Mouse (Mus musculus): ENCODE results near the gene Nectin3.
A peak's percentile ranks its signal among the peaks of the same experiment; 100 is the strongest.

The Nectin3 gene

DNA sequence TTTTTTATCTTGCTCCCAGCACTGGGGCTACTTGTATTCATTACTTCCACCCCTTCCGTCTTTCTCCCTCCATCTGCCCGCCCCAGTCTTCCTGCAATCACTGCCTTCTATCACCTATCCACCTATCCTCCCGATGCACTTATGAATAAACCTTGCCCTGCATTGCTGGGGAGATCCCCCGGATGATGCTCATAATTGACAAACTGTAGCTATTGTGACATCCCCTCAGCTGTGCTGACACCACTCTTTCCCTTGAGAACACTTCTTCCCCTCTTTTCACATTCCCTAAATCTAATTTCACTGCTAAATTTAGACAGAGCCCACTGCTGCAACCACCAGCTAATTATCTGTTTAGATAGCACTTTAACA, at the start of gene Nectin3:
Nectin3 (minus strand) TSS at position 105 of the 369 bp plus-strand sequence.
- DNase-seq (ENCODE audit: low read depth), result no peak

- DNase-seq (ENCODE audit: low read depth), result no peak
These were observed 39.8 kb upstream of the Nectin3 start for GRCm38 (mm10) chr16:46538092-46538491.

GRCm38 (mm10) chr16:46532465-46533254, 34.3 kb upstream of the Nectin3 start:
- no peak for DNase-seq (ENCODE audit: low read depth)

GRCm38 (mm10) chr16:46531023-46531422, 32.7 kb upstream of the Nectin3 start:
- no peak for DNase-seq (ENCODE audit: low read depth)

- no peak for DNase-seq (ENCODE audit: low read depth)
These were observed 22.6 kb upstream of the Nectin3 start for GRCm38 (mm10) chr16:46520885-46521417.

- no peak for DNase-seq (ENCODE audit: low read depth)
These were observed 21.3 kb upstream of the Nectin3 start for GRCm38 (mm10) chr16:46519606-46520005.

DNA sequence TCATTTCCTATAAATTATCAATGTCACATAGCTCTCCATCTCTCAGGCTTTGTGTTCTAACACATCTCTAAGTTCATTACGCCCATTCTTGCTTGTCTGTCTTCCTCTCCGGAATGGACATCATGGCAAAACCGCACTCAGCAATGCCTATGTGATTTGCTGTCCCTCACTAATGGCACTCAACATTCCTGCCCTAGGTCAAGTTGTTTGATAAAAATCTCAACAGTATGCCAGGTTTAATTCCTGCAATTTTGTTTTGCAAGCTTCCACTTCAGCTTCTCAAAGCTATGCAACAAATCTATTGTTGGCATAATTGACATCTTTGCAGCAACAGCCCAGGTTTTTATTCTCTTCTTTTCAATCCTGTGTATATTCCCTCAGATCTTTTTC, 9.6 kb upstream of the Nectin3 start:
- DNase-seq (ENCODE audit: low read depth), result no peak

DNA sequence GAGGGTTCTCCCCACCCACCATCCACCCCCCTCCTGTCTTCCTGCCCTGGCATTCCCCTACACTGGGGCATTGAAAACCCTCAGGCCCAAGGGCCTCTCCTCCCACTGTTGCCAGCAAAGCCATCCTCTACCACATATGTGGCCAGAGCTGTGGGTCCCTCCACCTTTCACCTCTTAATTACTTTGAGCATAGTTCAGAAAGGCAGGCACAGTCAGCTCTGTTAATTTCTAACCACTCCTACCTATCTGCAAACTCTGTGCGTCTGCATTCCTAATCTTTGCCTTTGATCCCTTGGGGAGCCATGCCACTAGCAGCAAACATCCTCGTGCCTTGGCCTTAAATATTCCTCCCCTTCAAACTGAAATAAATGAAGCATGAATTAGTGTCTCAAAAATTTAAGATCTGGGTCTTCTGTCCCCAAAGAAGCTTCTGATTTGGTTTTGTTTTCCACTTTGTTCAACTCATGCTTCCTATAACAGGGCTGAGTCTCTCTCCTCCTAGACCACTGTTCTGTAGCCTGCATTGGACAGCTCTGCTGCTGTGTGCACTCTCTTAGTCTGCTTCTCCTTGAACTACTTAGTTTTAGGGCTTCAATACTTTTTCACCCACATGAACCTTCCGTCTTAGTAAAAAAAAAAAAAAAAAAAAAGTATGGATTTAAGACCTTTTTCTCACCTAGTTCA, 9.1 kb upstream of the Nectin3 start:
- DNase-seq (ENCODE audit: low read depth), result no peak

DNA sequence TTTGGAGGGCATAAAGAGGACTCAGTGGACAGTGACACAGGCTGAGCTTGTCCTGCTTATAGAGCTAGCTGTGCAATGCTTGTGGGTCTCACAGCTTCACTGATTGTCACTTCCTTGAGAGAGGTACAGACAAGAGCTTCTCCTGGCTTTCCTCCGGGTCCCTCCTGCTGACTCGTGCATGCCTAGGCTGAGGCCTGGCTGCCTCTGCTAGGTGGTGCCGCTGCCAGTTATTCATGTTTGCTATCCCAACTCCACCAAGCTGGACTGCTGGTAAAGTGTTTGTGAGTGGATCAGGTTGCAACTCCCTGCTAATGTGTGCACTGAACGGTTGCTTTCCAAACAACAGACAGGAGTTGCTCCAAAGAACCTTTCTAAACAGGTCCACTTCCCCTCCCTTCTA, 5.7 kb upstream of the Nectin3 start:
- no peak for DNase-seq (ENCODE audit: low read depth)

DNA sequence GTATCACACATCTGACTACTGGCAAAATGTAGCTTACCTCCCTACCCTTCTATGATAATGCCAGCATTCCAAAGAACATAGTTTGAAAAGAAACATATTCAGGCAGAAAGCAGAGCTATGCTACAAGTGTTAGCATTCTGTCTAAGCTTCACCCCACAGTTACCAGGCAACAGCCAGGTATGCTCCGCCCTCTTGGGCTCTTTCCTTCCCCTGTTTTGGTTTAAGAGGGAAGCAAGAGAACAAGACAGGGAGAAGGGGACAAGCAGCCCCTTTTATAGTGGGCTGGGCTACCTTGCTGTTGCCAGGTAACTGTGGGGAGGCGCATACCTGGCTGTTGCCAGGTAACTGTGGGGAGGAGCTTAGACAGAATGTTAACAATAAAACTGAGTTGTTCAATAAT, 4.0 kb upstream of the Nectin3 start:
- DNase-seq (ENCODE audit: low read depth), result no peak

- DNase-seq (ENCODE audit: low read depth), result no peak
These were observed 2.4 kb upstream of the Nectin3 start for GRCm38 (mm10) chr16:46500759-46501158.

DNA sequence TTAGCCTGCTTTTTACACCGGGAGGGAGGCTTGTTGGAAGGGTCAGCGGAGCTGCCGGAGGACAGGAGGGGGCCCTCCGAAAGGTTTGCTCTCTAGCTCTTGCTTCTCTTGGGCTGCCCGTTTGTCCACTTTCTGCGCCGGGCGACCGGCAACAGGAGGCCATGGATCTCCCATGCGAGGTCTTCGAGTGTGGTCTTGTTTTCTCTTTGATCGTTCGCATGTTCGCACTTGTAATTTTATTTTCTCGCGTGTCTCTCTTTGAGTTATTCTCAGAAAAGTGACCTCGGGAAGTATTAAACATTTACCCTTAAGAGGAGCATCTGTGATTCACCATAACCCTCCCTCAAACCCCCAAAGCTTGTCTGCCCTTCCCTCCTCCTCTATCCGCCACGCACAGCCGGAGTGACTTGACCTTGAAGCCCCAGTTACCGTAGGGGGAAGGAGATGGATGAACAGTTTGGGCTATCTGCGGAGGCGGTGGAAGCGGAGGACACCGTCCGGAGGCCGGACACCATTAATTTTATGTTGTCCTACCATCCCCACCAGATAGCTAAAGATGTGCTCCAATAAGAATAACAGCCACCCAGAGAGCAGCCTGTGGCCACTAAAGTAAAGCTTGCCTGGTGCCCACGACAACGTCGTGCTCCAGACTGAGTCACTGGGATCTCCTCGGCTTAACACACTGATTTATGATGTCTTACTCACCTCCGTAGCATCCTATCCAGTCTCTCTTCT, 472 bp downstream of the Nectin3 start:
- peak; percentile 41 for DNase-seq (ENCODE audit: low read depth)

- DNase-seq (ENCODE audit: low read depth), result peak; percentile 93
These were observed 1.2 kb downstream of the Nectin3 start for GRCm38 (mm10) chr16:46496889-46497685.

DNA sequence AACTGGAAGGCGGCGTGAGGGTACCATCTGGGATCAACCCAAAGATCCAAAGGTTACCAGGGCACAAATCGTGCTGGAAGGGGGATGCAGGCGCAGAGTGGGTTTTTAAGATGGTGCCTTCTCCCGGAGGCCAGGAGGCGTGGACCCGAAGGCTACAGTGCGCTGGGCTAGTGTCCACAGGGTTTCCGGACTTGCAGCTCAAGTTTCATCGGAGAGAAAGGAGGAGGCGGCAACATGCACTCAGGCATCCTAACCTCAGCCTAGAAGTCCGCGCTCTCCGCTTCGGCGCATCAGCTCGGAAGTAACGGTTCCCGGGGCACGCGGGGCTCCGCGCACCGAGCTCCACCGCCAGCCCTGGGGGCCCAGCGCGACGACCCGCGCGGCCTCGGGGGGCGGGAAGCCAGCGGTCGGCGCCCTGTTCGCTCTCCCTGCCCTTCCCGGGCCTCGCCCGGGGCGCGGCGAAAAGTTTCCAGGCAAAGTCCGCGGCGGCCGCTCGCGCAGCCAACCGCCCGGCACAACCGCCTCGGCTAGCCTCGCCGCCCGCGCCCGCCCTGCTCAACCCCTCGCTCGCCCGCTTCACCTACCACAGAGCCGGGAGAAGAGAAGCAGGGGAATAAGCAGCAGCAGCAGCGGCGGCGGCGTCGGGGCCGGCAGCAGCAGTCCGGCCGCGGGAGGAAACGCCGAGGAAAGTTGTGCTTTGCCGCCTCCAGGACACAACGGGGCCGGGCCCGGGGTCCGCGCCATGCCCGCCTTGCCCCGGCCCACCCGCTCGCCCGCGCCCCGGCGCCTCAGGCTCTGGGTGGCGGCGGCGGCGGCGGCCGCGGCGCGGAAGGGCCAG, 2.1 kb downstream of the Nectin3 start:
- DNase-seq (ENCODE audit: low read depth), result peak; percentile 75

DNA sequence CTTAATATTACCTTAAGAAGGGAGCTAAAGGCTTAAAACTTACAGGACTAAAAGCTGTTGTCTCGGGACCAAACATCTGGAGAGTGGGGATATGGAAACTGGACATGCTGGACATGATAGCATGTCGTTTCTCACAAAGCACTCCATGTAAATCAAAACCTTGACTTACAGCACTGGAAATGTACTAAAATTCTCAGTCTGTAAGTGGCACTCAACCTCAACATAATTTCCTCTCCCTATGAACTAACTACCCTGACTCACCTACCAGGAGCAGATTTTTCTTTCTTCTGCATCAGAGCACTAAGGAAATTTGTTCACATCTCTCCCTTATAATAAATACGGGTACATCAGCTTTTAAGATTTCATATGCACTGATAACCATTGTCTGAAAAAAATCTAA, 3.1 kb downstream of the Nectin3 start:
- DNase-seq (ENCODE audit: low read depth), result peak; percentile 6

DNA sequence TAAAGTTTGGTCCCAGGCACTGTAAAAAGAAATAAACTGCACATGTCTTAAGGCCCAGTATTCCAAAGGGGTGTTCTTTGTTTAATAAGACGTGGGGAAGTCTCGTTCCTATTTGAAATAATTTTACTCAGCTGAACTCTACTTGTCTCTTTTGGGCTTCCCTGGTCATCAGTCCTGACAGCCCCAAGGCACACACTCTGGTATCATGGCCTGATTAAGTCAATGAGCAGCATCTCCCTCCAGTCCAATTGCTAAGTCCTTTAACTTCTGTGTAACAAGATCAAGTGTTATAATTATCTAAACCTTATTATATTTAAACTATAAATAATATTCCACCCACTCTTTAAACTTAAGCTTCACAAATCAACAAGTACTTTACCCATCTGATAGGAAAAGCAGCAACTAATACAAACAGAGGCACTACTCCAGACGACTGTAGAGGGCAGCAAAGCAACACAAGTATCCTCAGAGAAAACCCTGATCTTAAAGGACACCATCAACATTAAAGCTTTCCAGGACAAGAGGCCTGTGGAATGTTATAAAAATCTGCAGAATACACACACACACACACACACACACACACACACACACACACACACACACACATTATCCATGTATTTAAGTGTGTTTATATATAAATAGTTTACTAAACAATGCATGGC, 10.8 kb downstream of the Nectin3 start:
- peak; percentile 78 for DNase-seq (ENCODE audit: low read depth)

- DNase-seq (ENCODE audit: low read depth), result no peak
These were observed 21.0 kb downstream of the Nectin3 start for GRCm38 (mm10) chr16:46477336-46477735.

DNA sequence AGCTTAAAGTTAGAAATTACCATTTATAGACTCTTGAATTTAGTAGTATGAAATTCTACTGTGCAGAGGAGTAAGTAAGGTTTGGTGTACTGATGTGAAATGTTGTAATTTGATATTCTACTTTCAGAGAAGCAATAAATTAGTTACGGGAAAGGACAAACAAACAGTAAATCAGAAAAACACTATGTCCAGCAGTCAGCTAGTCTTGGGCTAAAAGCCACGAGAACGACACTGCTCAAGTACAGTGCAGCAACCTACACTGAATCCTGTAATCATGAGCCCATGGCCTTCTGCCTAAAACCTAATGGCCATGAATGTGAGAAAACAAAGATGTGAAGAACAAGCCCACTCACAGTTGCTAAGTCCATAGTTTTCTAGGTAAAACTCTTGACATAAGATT, 46.9 kb downstream of the Nectin3 start:
- no peak for DNase-seq (ENCODE audit: low read depth)

GRCm38 (mm10) chr16:46449013-46449412, 49.3 kb downstream of the Nectin3 start:
- no peak for DNase-seq (ENCODE audit: low read depth)

- DNase-seq (ENCODE audit: low read depth), result no peak
These were observed 67.0 kb downstream of the Nectin3 start for GRCm38 (mm10) chr16:46431317-46431716.
